Mouse (Mus musculus) CD4-positive, CD25-positive, alpha-beta regulatory T cell (primary cell): ENCODE results near the gene Krt73. TPM values are rescaled to one million over a fixed set of nuclear protein-coding genes. Genes with fewer than 3 reads are reported as not detected.

ENCODE experiments used
- polyA plus RNA-seq: library from polyadenylated mRNA; unstranded; fragments of 100-300 nt; shearing (Covaris generic); gene quantifications from one replicate; pipeline ENCODE4 v1.2.1, GENCODE M21; 2017

Gene Krt73
- polyA plus RNA-seq, result not detected

GRCm38 (mm10) chr15:101802296-101802835, at the start of gene Krt73:
Krt73 (minus strand) TSS chr15:101802346.

GRCm38 (mm10) chr15:101850694-101851093, 48.5 kb upstream of the Krt73 start, which contains the start of gene Krt1:
Krt1 (minus strand) TSS chr15:101850794.

GRCm38 (mm10) chr15:101817875-101818274, 15.7 kb upstream of the Krt73 start, which contains the start of gene Krt2:
Krt2 (minus strand) TSS chr15:101818169.

GRCm38 (mm10) chr15:101786360-101786759, 15.8 kb downstream of the Krt73 start, which contains the start of gene Krt72:
Krt72 (minus strand) TSS chr15:101786460.

Other genes starting within 250 kb of the Krt73 start
- gene Krt90, start 239.4 kb downstream of the Krt73 start, polyA plus RNA-seq, result not detected
- gene Krt75, start 228.4 kb downstream of the Krt73 start, polyA plus RNA-seq, result 0.18 TPM
- gene Gm5414, start 174.2 kb downstream of the Krt73 start, polyA plus RNA-seq, result not detected
- not detected for gene Gm5478, start 155.0 kb downstream of the Krt73 start, polyA plus RNA-seq
- not detected for gene Krt6b, start 122.1 kb downstream of the Krt73 start, polyA plus RNA-seq
- not detected for gene Krt6a, start 108.0 kb downstream of the Krt73 start, polyA plus RNA-seq
- gene Krt5, start 89.4 kb downstream of the Krt73 start, polyA plus RNA-seq, result not detected
- not detected for gene Krt71, start 59.2 kb downstream of the Krt73 start, polyA plus RNA-seq
- not detected for gene Krt72, start 15.9 kb downstream of the Krt73 start, polyA plus RNA-seq
- not detected for gene Krt2, start 15.8 kb upstream of the Krt73 start, polyA plus RNA-seq
- gene Krt1, start 48.4 kb upstream of the Krt73 start, polyA plus RNA-seq, result 0.34 TPM
- gene Krt77, start 67.4 kb upstream of the Krt73 start, polyA plus RNA-seq, result 0.10 TPM
- gene Krt76, start 90.6 kb upstream of the Krt73 start, polyA plus RNA-seq, result not detected
- not detected for gene Krt4, start 122.4 kb upstream of the Krt73 start, polyA plus RNA-seq
- 0.28 TPM for gene Krt79, start 138.0 kb upstream of the Krt73 start, polyA plus RNA-seq
- gene Krt78, start 151.9 kb upstream of the Krt73 start, polyA plus RNA-seq, result not detected
- gene Krt8, start 202.1 kb upstream of the Krt73 start, polyA plus RNA-seq, result 0.12 TPM
- 1.0 TPM for gene Krt18, start 225.8 kb upstream of the Krt73 start, polyA plus RNA-seq